Mouse (Mus musculus) kidney, adult 2 months (tissue): ENCODE results near the gene Mal.

Source experiments
- CTCF ChIP-seq: fragments of 200-500 bp; conservative IDR thresholded peaks from 2 replicates; pipeline ENCODE4 v1.5.1; 2011; ENCODE audit warnings: low read depth, mild to moderate bottlenecking, control low read depth, low read length, moderate library complexity, mixed read lengths; ENCODE audit not compliant: insufficient read depth, insufficient read length
- POLR2A ChIP-seq: fragments of 200-500 bp; IDR thresholded peaks from one replicate; pipeline ENCODE4 v1.6.1; 2011; ENCODE audit warnings: low read depth, low read length, control low read depth

- TF ChIP-seq CTCF: no peak
- no peak for TF ChIP-seq POLR2A
Measured at GRCm38 (mm10) chr2:127654786-127655185, 1.7 kb downstream of the Mal start.
